ENCODE assay signal across 26 mouse cellular contexts in the genomic region with DNA sequence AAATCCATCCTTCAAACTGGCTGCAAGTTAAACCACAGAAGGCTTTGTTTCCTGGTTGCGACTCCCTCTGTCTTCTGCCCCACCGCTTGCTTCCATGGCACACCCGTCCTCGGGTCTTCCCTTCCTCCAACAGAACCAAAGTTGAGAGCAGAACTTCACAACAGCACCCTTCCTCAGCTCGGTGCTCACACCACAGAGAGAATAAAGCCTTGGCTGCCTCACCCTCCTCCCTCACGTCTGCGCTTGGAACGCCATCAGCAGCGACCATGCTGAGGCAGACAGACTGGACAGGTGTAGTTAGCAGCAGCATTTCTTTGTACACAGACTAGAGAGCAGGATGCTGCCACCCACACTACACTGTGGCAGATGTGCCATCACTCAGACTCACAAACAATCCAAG. TPM values are rescaled to one million over a fixed set of nuclear protein-coding genes. Genes with fewer than 3 reads are reported as not detected.
DNase-seq lines count a peak whose midpoint lies in the region; ATAC-seq lines count a peak whose summit lies in the region.
"Had no signal": no experiment of that assay in that cellular context is flagged by ENCODE, and none has a peak within 500 bp of the region (broad histone marks: within the 10 kb centered on the region; RNA-seq: fewer than 3 reads in every experiment).

No protein-coding gene starts in this region.

- H3K4me3 ChIP-seq in liver, embryonic 12.5 days, result no peak overlapping the region
- H3K4me3 ChIP-seq: forebrain, embryonic 15.5 days; gastrocnemius, adult 2 months; hindbrain, embryonic 13.5 days; liver, embryonic 13.5 days had no signal

- ATAC-seq in liver, embryonic 12.5 days, result no peak
- ATAC-seq: forebrain, embryonic 15.5 days; midbrain, embryonic 16.5 days had no signal

- intact Hi-C loops in gastrocnemius, postnatal 14 days (cut with DNase I; ENCODE audit: low total_unique reads), result loop anchor here (10.0 kb wide), 1 partner anchor 346 kb away; no protein-coding TSS in a partner anchor

- H3K4me2 ChIP-seq in liver, embryonic 12.5 days, result no peak overlapping the region
- H3K4me2 ChIP-seq: forebrain, embryonic 15.5 days; heart, embryonic 11.5 days; hindbrain, embryonic 13.5 days; liver, embryonic 13.5 days; midbrain, embryonic 11.5 days had no signal

- peaks cover 5% of the 10 kb centered on the region for H3K4me1 ChIP-seq in liver, embryonic 12.5 days
- H3K4me1 ChIP-seq: forebrain, embryonic 15.5 days; hindbrain, embryonic 13.5 days had no signal

- DNase-seq in gastrocnemius, postnatal 14 days, result peak; percentile 1
- no peak for DNase-seq in gastrocnemius, postnatal 4 days (ENCODE audit: low spot score in 2 of 2)
- DNase-seq in liver, result peak; percentile 2
- peak; percentile 16 for DNase-seq in urinary bladder, adult 2 months (ENCODE audit: low spot score)
- DNase-seq in urinary bladder, postnatal 25 days (ENCODE audit: low spot score), result no peak
- DNase-seq in right cerebral cortex, postnatal 25 days, result no peak
- DNase-seq: adrenal gland, postnatal 10 days; cerebellum, adult 11 months; cerebellum, adult 9-10 months; cerebellum, postnatal 36 days; gastrocnemius, adult 2 months; heart, postnatal 4 days; kidney, adult 11 months; kidney, postnatal 14 days; layer of hippocampus, adult 9-11 months; liver, embryonic 13.5 days; lung, adult 2 months; lung, postnatal 10 days; spleen, adult 18-20 months had no signal

- 66% methylated on average over 9 of the region's 9 CpGs for WGBS in liver, embryonic 12.5 days (ENCODE audit: insufficient replicate concordance)

- no peaks in the 10 kb centered on the region for H3K36me3 ChIP-seq in liver, embryonic 12.5 days
- H3K36me3 ChIP-seq: forebrain, embryonic 15.5 days; hindbrain, embryonic 13.5 days; liver, embryonic 13.5 days had no signal

- no peak overlapping the region for H3K9ac ChIP-seq in liver, embryonic 12.5 days
- H3K9ac ChIP-seq: forebrain, embryonic 15.5 days; hindbrain, embryonic 13.5 days; liver, embryonic 13.5 days had no signal

- H3K9me3 ChIP-seq in liver, embryonic 12.5 days (replicated peaks), result no peaks in the 10 kb centered on the region
- H3K9me3 ChIP-seq: forebrain, embryonic 15.5 days; G1E; hindbrain, embryonic 13.5 days; liver, embryonic 13.5 days had no signal

- H3K27me3 ChIP-seq in liver, embryonic 12.5 days (replicated peaks), result peaks cover 13% of the 10 kb centered on the region
- H3K27me3 ChIP-seq: forebrain, embryonic 15.5 days; hindbrain, embryonic 13.5 days had no signal

- H3K27ac ChIP-seq in liver, embryonic 12.5 days, result no peak overlapping the region
- H3K27ac ChIP-seq: forebrain, embryonic 15.5 days; gastrocnemius, adult 2 months; hindbrain, embryonic 13.5 days; liver, embryonic 13.5 days had no signal

RNA-seq across cellular contexts. Expression of a gene that starts 59.8 kb away (rescaled TPM):
- 1 to 10 TPM; 5.4 to 6.1 TPM for total RNA-seq in gastrocnemius, postnatal 14 days (2021)
- 10 to 100 TPM; 14.5 to 18.2 TPM for total RNA-seq in gastrocnemius, postnatal 4 days (2021)
- 57.7 and 58.1 TPM in 2 replicates for polyA plus RNA-seq in liver, embryonic 12.5 days (2016; fragmentation: Nextera tagmentation; extraction: Ambion mirVana)
- 35.7 and 36.2 TPM in 2 replicates for polyA plus RNA-seq in urinary bladder, adult 2 months (2012; rRNA removed)

Comparison
In these comparisons a context has a peak if more than half of its experiments do, and no peak if none do; other contexts are left out.
1. DNase-seq: peak in gastrocnemius, postnatal 14 days (single experiment), liver (single experiment) and urinary bladder, adult 2 months (single experiment); none in gastrocnemius, postnatal 4 days (0 of 2), urinary bladder, postnatal 25 days (single experiment) and right cerebral cortex, postnatal 25 days (single experiment).